Mouse (Mus musculus) cerebellum, adult 9-11 months (tissue): ENCODE data around the gene Adh4.
A peak's percentile ranks its signal among the peaks of the same experiment; 100 is the strongest.
"Not testable (repeated sequence)": the region's sequence is repeated elsewhere in the genome, so short reads cannot be mapped to it uniquely, and the experiment has no call there.

ENCODE experiments used
- DNase-seq: peaks from one replicate; pipeline ENCODE4 v3.0.0; 2022

The Adh4 gene

DNA sequence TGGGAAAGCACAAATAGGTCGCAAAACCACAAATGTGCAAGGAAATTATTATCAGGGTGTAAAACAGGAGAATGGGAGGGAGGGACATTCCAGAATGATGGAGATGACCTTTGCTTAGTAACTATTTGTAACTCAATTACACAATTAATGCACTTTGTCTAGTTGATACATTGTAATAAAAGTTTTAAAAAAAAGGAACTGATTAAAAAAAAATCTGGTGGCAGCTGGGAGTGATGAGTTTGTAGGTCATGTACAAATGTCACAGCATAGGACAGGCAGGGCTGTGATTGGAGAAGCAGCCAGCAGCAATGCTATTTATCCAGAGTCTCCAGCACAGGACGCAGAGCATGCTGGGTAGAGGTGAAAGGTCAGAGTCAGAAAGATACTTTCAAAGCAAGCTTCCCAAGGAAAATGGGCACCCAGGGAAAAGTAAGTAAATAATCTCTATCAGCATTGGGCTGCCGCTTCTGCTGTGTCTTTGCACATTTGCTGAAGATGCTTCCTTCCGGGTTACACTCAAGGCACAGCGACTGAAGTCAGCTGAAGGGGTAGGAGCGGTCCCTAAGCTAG, at the start of gene Adh4:
Gene Adh4 (plus strand): TSS at position 346 of the 570 bp plus-strand sequence.
- DNase-seq, result no peak

DNA sequence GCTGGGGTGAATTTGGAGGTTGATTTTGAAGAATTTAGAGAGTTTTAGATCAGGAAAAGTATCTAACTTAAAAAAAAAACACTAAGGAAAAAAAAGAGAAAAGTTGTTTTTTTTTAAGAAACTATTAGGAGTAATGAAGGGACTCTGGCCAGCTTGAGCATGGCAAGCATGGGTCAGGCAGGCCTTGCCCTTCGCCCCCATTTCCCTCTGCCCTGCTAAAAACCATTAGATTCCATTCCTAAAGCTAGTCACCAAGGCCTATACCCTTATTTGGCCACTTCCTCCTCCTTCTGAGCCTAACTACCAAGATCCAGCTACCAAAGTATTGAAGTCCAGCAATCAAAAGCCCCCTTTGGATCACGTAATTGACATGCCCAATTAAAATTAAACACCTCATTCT, 49.1 kb upstream of the Adh4 start:
- DNase-seq, result no peak

- DNase-seq, result no peak
Observed at GRCm38 (mm10) chr3:138369546-138369945, 45.7 kb upstream of the Adh4 start.

GRCm38 (mm10) chr3:138370289-138370688, 45.0 kb upstream of the Adh4 start:
- DNase-seq, result not testable (repeated sequence)

GRCm38 (mm10) chr3:138373920-138374319, 41.3 kb upstream of the Adh4 start:
- DNase-seq, result no peak

- no peak for DNase-seq
Observed at GRCm38 (mm10) chr3:138375148-138375547, 40.1 kb upstream of the Adh4 start.

DNA sequence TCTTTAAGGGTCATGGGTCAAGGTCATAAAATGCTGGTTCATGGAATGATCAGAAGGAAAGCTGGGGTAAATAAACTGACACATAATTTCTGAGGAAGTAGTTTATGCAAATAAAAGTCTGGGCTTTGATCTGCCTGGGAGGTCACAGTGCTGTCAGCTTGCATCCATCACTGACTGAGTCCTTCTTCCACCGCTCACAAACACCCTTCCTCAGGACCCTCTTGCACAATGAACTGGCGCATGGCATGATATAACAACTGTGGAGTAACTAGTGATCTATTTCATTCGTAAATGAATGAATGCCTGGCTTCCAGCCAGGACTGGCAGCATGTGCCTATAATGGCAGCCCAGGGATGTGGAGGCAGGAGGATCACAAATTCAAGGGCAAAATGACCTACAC, 34.1 kb upstream of the Adh4 start:
- no peak for DNase-seq

DNA sequence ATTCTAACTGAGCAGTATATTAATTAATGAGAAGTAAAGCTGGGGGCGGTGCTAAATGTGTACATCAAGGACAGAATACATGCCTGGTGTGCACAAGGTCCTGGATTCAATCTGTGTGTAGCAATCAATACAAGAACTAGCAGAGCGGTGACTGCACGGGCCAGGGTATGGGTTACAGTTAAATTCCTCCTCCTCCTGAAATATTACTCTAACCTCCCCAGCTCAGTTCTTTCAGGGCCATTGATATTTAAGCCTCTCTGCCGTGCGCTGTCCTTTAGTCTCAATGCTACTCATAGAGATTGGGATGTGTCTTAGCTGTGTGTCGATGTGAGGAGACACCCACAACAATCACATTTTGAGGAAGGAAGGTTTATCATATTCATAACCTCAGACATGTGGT, 28.1 kb upstream of the Adh4 start:
- no peak for DNase-seq

DNA sequence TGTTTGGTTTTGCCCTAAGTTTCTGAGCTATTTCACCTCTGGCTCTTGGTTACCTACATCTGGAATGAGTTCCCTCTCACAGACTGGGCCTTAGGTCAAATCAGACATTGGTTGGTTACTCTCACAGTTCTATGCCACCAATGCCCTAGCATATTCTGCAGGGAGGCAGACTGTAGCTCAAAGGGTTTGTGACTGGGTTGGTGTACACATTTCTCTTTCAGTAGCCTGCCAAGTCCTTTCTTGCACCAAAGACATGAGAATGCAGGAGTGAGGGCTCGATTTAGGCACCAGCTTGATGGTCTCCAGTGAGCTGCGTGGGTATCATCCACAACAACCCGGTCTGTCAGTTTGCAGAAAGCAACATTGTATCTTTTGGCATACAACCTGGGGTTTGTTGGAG, 10.4 kb upstream of the Adh4 start:
- DNase-seq, result no peak

DNA sequence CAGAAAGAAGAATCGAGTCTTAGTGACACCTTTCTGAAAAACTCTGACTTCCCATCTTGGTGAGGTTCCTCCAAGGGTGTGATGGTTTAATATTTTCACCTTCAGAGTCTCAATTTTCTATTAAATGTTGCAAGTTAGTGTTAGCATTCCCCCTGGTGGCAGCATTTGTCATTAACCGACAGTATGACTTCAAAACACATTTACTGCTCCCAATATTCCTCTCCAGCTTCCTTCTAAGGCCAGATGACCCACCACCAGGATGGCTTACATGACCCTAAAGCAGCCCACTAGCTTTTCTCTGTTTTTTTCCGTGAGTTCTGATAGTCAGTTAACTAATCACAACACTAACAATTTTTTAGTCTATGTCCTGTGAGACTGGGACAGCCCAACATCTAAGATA, 9.9 kb upstream of the Adh4 start:
- DNase-seq, result no peak

DNA sequence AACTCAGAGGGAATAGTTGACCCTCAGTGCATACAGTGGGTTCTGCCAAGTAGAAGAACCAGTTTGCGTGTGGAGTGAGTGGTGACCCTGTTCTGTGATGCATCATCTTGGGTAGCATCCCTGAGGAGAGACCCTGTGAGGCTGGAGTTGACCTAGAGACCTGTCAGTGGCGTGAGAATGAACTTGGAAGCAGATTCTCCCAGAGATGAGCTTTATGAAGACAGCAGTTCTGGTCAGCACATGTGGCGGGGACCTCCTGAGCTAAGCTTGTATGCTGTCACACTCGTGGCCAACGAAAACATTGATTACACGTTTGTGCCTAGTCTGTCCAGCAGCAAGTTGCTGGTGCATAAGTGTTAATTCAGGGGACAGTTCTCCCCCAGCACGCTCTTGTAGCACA, 9.4 kb upstream of the Adh4 start:
- no peak for DNase-seq

DNA sequence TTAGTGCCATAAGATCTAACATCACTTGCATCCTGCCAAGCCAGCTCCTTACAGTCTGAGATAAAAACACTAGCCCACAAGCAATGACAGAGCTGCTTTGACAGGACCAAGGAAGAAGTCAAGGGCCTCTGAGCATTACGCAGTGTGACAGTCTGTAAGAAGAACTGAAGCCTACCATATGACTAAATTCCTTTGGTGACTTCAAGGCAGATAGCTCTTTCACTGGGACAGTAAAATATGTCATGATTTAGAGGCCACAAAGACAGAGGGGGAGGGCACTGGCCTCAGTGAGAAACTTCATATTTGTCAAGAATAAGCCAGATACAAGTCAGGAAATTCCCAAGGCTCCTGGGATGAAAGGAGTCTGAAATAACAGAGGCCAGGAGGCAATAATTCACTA, 7.3 kb upstream of the Adh4 start:
- DNase-seq, result no peak

GRCm38 (mm10) chr3:138409585-138409984, 5.7 kb upstream of the Adh4 start:
- no peak for DNase-seq

DNA sequence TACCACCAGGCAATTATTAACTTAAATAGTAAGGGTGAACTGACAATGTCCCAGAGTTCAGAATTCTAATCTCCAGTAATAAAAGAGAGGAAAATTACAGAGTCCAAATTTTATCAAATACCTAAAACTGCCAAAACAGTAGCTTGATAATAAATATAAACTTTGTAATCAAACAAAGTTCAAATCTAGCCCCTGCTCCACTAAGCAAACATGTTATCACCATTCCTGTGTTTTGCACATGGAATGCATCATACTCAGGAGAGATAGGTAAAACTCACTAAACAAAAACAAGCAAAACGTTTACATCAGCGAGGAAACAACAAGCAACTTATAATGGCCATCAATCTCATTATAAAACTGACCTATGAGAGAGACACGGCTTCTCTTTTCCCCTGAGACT, 5.1 kb upstream of the Adh4 start:
- no peak for DNase-seq

DNA sequence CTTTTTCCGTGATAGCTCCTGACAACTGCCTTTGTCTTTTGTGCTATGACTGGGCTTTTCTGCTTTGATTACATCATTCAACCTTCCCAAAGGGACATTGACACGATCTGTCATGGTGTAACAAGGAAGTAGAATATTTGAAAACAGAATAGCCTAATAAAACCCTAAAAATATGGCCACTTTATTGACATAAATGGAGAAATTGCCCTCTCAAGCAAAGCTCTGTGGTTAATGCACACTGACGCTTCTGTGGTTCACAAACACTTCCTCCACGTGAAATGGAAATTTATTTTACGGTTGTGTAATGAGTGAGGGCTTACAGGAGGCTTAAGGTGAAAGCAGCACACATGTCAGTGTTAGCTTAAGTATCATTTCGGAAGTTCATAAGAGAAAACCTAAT, 4.1 kb downstream of the Adh4 start:
- DNase-seq, result no peak

DNA sequence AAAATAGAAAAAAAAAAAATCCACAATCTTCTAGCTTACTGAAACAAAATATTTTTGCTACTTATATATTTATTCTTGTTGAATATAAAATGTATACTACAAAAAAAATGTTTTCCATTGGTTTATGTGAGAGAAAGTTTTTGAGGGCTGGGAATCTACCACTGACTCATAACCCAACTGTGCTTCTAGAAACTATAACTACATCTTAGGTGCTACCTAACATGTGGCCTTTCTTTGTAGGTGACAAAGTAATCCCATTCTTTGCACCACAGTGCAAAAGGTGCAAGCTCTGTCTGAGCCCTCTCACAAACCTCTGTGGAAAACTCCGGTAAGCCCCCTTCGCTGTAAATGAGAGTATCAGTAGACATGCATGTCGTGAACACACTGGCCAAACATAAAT, 5.1 kb downstream of the Adh4 start:
- DNase-seq, result no peak

- DNase-seq, result no peak
Observed at GRCm38 (mm10) chr3:138423664-138424063, 8.4 kb downstream of the Adh4 start.

- DNase-seq, result no peak
Observed at GRCm38 (mm10) chr3:138424247-138424646, 9.0 kb downstream of the Adh4 start.

- DNase-seq, result no peak
Observed at GRCm38 (mm10) chr3:138430360-138430976, 15.2 kb downstream of the Adh4 start.

GRCm38 (mm10) chr3:138431835-138432234, 16.6 kb downstream of the Adh4 start:
- no peak for DNase-seq

- no peak for DNase-seq
Observed at GRCm38 (mm10) chr3:138438716-138439115, 23.4 kb downstream of the Adh4 start.

DNA sequence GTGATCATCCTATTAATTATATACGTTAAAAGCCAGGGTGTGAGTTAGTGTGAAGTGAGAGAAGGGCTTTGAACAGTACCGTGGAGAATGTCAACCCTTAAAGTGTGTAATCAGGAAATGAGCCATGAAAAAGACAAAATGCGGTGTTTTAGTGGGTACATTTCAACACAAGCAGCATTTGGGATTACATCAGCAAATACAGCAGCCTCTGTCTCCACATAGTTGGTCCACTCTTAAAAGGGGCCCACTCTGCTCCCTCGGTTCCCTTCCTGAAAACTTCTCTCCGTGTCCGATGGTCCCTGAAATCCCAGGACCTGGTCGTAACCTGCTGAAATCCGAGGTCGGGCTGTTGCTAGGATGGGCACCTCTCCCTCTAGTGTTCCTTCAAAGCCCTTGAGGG, 26.9 kb downstream of the Adh4 start:
- DNase-seq, result no peak

DNA sequence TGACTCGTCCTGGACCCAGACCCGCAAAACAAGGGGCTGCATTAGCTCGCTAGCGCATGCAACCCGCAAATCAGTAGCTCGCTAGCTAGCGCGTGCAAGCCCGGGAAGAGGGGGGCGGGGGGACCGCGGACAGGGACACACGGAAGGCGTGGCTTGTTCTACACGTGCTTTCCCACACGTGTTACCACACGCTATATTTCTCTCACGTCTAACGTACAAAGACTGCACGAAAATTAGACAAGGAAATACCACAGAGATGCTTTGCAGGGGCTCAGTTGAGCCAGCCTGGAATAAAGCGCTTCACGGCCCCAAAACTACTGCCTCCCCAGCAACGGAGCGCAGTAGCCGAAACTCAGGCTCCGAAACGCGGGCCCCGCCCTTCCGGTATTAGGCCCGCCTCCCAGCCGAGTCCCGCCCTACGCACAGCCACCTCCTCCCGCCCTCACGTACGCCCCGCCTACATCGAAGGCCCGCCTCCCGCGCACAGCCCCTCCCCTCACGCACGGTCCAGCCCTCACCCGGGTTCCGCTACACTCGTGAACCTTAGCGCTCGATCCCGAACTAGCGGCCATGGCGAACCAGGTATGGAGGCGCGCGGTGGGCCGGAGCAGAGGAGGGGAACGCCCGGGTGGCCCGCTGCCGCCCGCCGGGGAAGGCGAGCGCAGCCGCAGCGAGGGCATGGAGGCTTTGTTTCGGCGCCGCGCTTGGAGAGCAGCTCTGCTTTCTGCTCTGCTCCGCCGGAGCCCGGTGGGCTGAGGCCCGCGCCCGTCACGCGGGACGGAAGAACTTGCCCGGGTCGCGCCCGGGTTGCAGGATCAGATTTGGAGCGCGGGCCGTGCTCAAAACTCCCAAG, 27.6 kb downstream of the Adh4 start, which contains the start of gene Adh5:
Gene Adh5 (plus strand): TSS at position 482 of the 853 bp plus-strand sequence.
- DNase-seq, result peak; percentile 92

GRCm38 (mm10) chr3:138443465-138443771, 28.2 kb downstream of the Adh4 start:
- no peak for DNase-seq
